Mouse (Mus musculus): ENCODE data around the gene Ap2a1.

The Ap2a1 gene

DNA sequence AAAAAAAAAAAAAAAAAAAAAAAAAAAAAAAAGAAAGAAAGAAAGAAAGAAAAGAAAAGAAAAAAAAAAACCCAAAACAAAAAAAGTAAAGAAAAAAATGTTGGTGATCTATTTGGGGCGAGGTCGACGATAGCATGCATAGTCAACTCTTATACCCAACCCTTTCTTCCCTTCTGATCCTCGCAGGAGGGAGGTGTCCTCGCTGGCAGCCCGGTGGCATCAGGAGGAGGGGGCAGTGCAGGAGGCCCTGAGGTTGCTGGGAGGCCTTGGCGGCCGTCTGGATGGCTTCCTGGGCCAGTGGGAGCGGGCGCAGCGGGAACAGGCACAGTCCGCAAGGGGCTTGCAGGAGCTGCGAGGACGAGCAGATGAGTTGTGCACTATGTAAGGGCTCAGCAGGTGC lies 24.3 kb upstream of the Ap2a1 start:
- no peak for DNase-seq (ENCODE audit: low read depth, low spot score)

DNA sequence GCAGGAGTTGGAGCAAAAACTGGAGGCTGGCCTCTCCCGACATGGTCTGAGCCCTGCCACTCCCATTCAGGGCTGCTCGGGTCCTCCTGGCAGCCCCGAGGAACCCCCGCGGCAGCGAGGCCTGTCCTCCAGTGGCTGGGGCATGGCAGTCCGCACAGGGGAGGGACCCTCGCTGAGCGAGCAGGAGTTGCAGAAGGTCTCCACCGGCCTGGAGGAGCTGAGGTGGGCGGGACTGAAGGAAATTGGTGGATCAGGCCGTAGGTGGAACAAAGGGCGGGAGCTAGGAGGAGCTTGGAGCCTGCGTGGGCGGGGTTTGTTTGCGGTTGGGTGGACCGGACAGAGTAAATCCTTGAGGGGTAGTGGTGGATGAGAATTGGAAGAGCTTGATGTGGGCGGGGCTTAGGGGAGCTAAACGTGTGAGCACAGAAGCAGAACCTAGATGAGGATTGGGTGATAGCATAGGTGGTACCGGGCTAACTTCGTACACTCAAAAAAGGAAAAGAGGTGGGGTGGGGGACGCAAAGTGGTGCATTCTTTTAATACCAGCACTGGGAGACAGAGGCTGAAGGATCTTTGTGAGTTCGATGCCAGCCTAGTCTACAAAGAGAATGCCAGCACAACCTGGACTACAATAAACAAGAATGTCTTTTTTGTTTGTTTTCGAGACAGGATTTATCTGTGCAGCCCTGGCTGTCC lies 23.5 kb upstream of the Ap2a1 start:
- DNase-seq (ENCODE audit: low read depth, low spot score), result peak; percentile 68

DNA sequence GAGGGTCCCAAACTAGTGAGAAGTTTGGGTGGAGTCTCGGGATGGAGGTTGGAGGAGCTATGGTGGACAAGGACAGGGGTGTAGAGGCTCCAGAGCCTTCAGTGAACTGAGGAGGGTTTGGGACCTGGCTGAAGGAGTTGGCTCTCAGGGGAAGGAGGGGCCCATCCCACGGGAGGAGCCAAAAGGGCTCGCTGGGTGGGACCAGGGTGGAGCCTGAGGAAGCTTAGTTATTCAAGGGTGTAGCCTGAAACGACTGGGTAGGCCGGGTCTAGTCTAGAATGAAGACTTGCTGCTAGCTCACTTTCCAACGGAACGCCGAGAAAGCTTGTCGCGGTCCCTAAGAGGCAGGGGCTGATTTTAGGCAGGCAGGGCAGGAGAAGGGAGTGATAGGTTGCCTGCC lies 22.7 kb upstream of the Ap2a1 start:
- DNase-seq (ENCODE audit: low read depth, low spot score), result peak; percentile 34

DNA sequence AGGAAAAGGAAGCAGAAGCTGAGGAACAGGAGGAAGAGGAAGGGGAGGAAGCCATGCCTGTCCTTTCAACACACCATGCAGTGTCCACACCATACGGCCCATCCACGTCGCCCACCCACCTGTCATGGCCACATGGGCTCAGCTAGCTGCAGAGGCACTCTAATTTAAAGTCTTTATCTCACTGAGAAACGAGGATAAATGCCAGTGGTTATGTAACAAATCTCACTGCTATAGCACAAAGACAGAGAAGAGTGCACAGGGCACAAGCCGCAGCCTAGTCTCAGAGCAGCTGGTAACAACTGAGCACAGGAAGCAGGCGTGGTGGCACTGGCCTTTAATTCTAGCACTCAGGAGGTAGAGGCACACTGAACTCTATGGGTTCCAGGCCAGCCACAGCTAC lies 20.6 kb upstream of the Ap2a1 start:
- DNase-seq (ENCODE audit: low read depth, low spot score), result no peak

DNA sequence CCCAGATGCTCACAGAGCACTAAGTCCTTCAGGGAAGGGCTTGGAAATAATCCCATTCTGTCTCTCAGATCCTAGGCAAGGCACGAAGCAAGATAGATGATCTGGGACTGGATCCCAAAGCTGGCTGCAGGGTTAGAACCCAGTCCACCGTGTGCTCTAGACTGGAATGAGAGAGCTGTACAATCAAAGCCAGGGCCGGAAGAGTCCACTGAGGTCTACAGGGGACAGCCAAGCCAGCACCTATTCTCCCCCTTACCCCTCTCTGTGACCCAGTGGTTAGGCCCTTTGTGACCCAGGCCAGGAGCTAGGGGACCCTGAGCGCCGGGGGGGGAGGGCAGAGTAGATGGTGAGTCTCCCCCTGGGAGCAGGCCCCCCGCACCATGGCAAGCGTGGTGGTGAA lies 13.6 kb upstream of the Ap2a1 start, which contains the start of gene Tsks:
Gene Tsks, plus strand, starts transcription at position 301 of the 400 bp plus-strand sequence.
- DNase-seq (ENCODE audit: low read depth, low spot score), result no peak

DNA sequence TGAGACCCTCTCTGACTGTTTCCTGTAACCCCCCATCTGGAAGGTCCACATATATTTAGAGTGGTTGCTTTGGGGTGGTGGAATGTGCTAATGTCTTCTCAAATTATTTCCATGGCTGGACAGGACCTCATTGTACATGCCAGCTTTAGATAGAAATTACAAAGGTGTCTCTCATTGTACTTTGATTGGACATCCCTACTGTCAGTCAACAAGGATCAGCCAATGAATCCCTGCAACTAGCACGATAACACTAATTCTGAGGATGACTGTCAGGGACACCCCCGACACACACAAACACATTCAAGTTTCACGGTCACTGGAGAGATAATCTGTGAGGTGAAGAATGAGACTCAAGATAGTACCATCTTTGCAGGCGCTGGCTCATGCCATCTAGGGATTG lies 9.4 kb upstream of the Ap2a1 start:
- no peak for DNase-seq (ENCODE audit: low read depth, low spot score)

DNA sequence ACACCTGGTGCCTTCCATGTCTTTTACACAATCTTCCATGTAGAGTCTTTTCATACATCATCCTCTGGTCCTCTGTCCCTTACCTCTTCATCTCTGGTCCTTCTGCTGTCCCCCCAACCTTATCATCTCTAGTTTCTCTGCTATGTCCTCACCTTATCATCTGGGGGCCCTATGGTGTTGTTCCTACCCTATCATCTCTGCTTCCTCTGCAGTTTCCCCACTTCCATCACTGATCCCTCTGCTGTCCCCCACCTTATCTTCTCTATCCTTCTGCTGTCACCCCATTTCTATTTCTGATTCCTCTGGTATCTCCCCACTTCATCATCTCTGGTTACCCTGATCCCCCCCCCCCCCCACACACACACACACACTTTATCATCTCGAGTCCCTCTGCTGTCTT lies 726 bp downstream of the Ap2a1 start:
- DNase-seq (ENCODE audit: low read depth, low spot score), result no peak

DNA sequence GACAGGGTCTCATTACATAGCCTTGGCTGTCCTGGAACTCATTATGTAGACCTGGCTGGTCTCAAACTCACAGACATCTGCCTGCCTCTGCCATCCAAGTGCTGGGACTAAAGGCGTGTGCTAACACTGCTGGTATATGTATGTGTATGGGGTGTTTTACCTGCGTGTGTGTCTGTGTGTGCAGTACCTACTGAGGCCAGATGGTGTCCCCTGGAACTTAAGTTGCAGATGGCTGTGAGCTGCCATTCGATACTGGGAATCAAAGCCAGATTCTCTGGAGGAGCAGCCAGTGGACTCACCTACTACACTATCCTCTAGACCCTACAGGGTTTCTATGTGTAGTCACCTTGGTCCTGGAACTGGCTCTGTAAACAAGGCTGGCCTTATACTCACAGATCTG lies 3.8 kb downstream of the Ap2a1 start:
- peak; percentile 66 for DNase-seq (ENCODE audit: low read depth, low spot score)

DNA sequence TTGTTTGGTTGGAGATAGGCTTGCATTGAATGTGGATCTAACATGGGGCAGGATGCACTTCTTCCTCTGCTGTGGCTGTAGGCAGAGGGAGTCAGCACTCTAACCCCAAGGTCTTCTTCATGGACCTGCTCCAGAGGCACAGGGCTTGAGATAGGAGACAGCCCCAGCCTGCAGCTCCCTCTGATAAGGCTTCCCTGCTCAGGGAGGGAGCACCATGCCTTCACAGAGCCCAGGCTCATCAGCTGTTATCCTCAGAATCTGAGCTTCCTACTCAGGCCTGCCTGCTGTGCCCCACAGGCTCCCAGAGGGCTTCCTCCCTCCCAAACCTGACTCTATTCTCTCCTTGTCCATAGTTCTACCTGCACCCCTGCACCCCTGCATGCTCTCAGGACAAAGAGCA lies 6.8 kb downstream of the Ap2a1 start:
- DNase-seq (ENCODE audit: low read depth, low spot score), result no peak

DNA sequence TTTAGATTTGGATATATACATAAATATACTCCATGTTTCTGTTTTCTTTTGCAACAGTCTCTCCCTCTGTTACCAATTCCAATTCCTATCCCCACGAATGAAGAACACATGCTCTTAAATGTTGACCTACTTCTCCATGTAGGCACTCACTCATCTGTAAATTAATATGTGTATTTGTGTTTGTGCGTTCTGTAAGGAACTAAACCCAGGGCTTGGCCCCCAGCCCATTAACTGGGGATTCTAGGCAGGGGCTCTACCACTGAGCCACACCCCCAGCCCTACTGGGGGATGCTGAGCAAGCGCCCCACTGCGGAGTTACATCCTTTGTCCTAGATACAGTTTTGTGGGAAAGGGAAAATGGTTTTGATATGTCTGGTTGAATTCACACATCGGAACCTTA lies 10.2 kb downstream of the Ap2a1 start:
- DNase-seq (ENCODE audit: low read depth, low spot score), result no peak

DNA sequence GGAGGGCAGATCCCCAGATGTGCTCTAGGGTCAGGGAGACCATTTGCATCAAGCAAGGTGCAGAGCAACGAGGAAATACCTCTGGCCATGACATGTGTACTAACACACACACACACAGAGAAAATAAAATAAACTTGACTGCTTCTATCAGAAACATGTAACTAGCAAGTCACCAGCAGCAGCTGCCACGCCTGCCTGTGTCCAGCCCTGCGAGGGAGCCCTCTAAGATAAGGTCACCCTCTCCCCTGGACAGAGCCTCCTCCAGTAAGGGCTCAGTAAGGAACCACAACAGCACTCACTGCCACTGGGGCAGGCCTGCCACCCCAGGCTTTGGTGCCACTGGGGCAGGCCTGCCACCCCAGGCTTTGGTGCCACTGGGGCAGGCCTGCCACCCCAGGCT lies 11.1 kb downstream of the Ap2a1 start:
- DNase-seq (ENCODE audit: low read depth, low spot score), result no peak

DNA sequence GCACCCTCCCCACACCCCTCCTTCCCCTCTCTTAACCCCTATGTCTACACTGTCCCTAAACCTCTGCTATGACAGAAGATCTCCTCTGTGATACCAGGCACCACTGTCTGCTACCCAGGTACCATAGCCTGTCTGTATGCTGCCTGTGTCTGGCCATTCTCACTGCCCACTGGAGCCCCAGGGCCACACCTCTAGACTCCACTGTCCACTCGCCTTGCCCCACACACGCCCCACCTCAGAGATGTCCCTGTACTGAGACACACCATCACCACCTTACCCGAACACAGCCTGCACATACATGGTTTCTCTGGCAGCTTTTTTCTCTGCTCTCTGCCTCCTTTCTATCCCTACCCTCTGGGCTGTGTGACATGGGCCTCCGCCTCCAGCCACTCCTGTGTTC lies 12.4 kb downstream of the Ap2a1 start:
- no peak for DNase-seq (ENCODE audit: low read depth, low spot score)

DNA sequence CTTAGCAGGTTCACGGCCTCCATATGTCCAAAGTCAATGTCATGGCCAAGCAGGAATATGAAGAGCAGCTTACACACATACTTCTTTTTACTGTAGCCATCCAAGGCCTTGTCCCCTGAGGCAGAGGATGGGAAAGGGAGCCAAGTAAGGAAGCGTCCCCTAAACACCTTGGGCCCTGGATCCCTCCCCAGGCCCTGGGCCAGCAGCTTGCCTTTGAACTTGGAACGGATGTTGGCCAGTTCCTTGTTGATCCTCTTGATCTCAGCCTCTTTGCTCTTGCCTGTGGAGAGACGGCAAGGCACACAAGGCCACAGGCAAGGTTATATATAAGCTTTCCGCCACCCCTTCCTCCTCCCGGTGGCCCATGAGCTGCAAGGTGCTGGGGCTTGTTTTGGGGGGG lies 13.1 kb downstream of the Ap2a1 start:
- no peak for DNase-seq (ENCODE audit: low read depth, low spot score)

DNA sequence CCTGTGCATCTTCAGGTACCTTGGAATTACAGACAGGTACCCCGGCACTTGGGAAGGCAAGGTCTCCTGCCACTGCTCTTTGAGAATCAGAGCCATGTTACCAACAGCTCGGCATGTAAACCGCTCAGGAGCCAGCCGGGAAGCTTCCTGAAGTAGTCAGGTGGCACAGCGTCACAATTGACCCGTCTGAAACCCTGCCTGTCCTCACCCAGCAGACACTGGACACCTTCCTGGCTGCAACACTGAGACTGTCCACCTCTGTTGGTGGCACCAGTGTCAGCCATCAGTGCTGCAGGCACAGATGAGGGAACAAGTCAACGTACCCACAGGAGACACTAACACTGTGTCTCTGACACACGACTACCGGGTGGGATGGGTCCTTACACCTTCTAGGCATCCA lies 14.0 kb downstream of the Ap2a1 start:
- no peak for DNase-seq (ENCODE audit: low read depth, low spot score)

DNA sequence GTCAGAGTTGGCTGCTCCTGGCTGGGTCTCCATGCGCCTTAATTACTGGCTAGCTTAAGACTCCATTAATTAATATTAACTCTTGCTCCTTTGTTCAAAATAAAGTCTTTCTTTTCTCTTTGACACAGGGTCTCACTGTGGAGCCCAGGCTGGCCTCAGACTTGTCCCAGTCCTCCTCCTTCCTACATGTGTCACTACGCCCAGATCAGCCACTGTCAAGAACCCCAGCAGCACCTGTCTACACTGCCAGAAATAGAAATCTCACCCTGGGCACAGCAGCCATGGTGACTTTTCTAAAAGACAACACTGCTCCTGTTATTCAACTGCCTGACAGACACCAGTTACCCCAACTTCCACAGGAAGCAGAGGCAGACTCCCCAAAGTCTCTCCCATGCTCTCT lies 14.9 kb downstream of the Ap2a1 start:
- DNase-seq (ENCODE audit: low read depth, low spot score), result no peak

DNA sequence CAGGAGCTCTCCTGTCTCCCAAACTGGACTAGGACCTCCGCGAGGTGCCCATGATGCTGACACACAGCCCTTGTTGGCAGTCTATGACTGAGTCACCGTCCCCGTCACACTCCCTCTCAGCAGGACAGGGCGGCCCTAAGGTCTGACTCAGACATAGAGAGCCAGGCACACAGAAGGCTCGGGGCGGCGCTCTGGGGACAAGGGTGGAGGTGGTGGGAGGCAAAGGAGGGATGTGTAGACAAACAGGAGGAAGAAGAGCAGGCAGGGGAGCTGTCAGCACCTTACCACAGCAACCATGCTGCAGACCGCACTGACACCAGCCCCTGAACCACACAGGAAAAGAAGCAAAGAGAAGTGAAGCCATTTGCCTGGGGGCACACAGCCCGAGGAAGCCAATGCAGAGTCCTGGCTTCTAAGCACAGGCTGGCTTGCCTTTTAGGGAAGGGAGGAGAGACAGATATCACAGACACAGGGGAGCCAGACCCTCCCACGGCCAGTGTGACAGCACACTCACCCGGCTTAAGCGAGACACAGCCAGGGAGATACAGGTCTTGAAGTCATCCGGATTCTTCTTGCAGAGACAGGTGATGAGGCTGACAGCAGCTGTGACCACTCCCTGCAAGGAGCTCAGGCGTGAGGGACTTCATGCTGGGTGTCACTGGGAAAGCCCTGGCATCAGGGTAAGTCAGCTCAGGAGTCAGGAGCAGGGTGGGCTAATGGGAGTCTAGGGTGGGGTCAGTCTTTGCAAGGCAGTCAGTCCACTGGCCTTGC lies 20.4 kb downstream of the Ap2a1 start:
- no peak for DNase-seq (ENCODE audit: low read depth, low spot score)

DNA sequence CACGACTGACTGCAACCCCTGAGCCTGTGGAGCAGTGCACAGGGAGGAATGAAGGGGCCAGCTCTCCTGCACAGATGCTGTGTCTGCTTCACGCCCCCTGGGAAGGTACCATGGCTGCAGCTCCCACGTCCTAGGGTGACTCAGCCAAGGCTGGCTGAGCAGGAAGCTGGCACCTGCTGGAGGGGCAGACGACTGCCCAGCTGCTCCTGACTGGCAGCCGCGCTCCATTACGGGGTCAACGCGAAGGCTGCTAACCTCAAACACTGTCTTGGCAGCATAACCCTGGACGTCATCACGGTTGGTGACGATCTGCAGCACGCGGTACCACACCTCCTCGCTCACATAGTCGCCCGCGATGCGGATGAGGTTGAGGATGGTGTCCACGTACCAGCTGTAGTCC lies 23.9 kb downstream of the Ap2a1 start:
- DNase-seq (ENCODE audit: low read depth, low spot score), result no peak

DNA sequence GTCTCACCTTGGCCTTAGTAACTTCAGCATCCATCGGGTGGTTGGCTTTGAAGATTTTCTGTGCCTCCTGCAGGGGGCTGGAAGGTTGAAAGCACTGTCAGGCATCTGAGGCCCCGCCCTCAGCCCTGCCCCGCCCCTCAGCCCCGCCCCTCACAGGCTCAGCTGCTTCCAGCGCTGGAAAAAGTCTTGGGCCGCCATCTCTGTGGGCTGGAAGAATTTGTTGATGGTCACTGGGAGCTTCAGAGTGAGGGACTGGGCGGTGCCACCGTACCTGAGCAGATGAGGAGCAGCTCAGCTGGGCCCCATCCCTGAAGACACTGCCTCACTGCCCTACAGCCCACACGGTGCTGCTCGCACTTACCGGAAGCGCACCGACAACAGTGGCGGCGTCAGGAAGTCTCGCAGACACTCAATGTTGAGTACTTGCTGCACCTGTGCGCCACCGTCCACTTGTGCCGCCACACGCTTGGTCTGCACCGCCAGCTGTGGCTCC lies 28.0 kb downstream of the Ap2a1 start:
- peak; percentile 90 for DNase-seq (ENCODE audit: low read depth, low spot score)

DNA sequence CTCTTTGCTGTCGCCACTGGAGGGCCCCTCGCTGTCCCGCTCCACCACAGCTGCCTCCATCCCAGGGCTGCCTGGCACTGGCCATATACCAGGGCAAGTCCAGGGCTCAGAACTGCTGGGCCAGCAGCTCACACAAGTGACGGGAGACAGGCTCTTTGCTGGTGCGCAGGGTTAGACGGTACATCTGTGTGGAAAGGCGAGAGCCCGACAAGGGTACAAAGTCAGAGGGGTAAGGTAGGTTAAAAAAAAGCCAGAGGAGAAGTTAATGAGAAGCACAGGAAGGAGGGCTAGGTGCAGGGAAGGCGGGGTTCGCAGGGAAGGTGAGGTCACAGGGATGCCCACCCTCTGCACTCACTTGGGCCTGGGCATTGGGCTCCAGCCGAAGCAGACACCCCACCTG lies 28.7 kb downstream of the Ap2a1 start:
- DNase-seq (ENCODE audit: low read depth, low spot score), result no peak

DNA sequence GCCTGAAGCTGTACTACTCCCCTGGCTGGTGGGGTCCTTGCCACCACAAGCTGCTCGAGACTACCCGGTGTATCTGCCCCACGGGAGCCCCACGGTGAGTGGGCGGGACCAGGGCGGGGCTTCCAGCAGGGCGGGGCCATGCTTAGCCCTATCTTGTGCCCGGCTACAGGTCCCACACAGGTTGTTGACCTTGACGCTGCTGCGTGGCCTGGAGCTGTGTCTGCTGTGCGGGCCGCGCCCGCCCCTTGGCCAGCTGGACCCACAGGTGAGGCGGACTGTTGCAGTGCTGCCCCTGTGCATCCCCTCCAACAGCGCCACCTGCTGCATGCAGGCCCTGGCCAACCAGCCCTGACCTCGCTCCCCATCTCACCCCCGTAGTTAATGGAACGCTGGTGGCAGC lies 30.7 kb downstream of the Ap2a1 start:
- peak; percentile 62 for DNase-seq (ENCODE audit: low read depth, low spot score)

DNA sequence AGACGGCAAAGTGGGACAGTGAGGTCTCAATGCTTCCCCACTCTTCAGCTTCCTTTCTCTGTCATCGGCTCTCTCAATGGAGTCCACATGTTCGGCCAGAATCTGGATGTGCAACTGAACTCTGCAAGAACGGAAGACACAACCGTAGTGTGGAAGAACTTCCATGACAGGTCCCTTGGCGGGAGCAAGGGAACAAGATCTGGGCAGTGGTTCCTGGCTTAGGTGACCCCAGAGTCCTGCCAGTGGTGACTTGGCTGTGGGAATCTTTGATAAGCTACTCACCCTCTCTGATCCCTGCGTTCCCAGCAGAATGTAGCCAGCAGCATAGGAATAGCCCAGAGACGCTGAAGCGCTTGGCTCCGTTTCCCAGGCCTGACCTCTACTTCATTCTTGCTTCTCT lies 32.8 kb downstream of the Ap2a1 start:
- DNase-seq (ENCODE audit: low read depth, low spot score), result no peak

DNA sequence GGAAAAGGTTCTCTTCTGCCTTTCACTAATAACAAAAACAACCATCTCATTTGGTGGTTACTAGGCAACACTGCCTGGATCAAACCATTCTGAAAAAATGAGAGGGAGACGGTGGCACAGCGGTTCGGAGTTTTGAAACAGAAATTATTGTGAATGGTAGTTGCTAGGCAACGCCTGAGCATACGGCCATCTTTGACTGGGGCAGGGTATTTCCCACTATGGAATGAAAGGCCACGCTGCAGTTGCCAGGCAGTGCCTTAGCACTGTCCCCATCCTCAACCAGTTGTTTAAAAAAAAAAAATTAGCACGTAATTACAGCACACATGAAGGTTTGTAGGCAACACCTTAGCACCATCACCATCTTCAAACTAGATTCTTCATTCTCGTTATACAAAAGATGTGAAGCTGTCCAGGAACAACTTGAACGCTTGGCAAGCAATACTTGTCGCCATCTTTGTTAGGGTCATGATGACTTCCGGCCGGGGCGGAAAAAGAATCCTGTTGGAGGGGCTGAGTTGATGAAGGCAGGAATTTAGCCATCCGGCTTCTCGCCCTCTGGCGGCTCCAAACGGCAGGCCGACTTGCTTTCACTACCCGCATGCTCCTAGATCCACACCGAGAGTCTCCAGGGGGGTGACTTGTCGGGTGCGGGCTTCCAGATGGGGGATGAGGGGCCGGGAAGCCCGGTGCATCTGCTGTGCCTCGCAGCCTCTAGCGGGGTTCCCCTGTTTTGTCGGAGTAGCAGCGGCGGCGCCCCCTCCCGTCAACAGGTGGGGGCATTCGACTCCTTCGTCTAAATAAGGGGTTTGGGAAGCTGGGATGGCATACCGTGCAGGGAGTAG lies 33.5 kb downstream of the Ap2a1 start, which contains the start of gene Fuz:
Gene Fuz, plus strand, starts transcription at position 487 of the 842 bp plus-strand sequence.
- peak; percentile 95 for DNase-seq (ENCODE audit: low read depth, low spot score)

Measured in CD4-positive, CD25-positive, alpha-beta regulatory T cell, adult 2 months (primary cell).